Mouse (Mus musculus): ENCODE results near the gene Fan1.

Fan1 gene

DNA sequence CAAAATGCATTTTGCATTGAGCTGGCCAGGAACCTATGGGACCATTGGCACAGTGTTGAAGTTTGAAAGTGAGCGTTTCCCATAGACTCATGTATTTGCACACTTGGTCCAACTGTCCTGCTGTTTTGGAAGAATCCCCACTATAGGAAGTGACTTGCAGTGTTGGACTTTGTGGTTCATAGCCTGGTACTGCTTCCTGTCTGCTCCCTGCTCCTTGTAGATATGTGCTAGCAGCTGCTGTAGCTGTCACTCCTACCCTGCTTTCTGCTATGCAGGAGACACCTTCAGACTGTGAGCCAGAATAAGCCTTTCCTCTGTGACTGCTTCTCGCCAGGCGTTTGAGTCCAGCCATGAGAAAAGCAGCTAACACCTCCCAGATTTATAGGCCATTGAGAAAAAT is 42.6 kb downstream of the Fan1 start:
- no peak for DNase-seq (ENCODE audit: low spot score in 2 of 2)

- DNase-seq (ENCODE audit: low spot score in 2 of 2), result no peak
Measured at GRCm38 (mm10) chr7:64327486-64327885, 46.4 kb downstream of the Fan1 start.

DNA sequence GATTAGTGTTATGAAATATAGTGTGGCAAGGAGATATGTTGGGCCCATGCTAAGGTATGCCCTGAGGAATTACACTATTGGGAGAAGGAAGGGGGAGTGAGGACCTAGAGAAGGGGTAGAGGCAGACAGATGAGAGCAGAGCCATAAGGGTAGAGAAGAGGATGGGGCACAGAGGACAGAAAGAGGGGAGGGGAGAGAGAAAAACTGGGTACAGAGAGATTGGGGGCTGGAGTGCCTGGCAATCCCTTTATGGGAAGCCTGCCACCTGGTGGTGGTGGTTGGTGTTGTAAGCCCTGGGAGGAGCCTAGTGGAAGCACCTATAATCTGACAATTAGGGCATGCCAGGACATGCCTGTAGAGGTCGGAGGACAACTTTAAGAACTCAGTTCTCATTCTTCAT is 47.0 kb downstream of the Fan1 start:
- peak; percentile 66 to 68 for DNase-seq (ENCODE audit: low spot score in 2 of 2)

DNA sequence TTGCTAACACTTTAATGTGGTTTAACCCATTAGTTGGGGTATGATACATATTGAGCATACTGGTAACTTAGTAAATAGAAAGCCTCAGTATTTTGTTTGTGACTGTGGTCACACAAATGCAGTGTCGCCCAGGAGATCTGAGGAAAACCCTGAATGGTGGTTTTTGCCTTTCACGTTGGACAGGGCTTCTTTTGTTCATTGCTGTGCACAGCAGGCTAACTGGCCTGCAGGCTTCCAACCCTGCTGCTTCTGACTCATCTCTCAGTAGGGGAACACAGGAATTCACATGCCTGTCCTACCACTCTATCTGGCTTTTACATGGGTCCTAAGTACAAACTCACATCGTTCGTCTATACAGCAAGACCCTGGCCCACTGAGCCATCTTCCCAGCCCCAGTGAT is 52.2 kb downstream of the Fan1 start:
- no peak for DNase-seq (ENCODE audit: low spot score in 2 of 2)

DNA sequence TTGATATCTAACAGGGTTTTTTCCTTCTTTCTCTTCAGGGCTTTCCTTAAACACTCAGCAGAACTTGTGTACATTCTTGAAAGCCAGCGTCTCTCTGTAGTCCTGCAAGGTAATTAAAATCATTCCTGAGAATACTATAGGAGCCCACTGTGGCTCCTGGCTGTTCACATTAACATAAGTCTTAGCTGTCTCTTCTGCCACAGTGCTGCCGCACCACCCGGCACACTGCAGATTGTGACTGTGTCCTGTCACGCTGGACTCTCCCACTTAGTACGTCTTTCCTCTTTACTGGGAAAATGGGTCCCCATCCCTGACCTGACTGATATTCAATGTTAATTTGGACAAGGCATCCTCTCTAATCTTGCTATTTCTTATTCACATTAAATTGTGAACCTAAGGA is 52.8 kb downstream of the Fan1 start:
- no peak for DNase-seq (ENCODE audit: low spot score in 2 of 2)

DNA sequence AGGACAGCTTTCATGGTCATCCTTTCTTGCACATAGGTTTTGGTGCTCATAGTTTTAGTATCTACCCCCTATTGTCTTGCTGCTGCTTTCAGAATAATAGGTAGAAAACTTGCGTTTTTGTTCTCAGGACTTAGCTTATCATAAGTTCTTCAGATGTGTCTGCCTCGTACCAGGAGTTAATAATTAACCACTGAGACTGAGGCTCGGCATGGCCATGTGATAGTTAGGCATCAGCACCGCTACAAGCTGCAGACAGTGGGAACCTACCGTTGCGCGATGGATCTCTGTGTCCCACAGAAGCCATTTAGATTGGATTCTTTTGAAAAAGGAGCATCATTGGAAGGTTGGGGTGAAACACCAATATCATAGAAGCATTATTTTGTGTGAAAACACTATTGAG is 61.1 kb downstream of the Fan1 start:
- DNase-seq (ENCODE audit: low spot score in 2 of 2), result no peak

GRCm38 (mm10) chr7:64310756-64311155 is 63.1 kb downstream of the Fan1 start:
- no peak for DNase-seq (ENCODE audit: low spot score in 2 of 2)

GRCm38 (mm10) chr7:64310241-64310640 is 63.7 kb downstream of the Fan1 start:
- no peak for DNase-seq (ENCODE audit: low spot score in 2 of 2)
